Mouse (Mus musculus) embryo, embryonic 11.5 days (tissue): Measurements from ENCODE around the gene Svs6.
"Not testable (repeated sequence)": the region's sequence is repeated elsewhere in the genome, so short reads cannot be mapped to it uniquely, and the experiment has no call there.

Experiments
- DNase-seq: peaks from one replicate; pipeline ENCODE4 v3.0.0-alpha.2; 2012; ENCODE audit warnings: low read depth, low spot score

The Svs6 gene

GRCm38 (mm10) chr2:164316451-164316850, at the start of gene Svs6:
Gene Svs6, plus strand, starts transcription at chr2:164316751.
- not testable (repeated sequence) for DNase-seq

GRCm38 (mm10) chr2:164278359-164278758, 38.2 kb upstream of the Svs6 start, which contains the start of gene Svs4:
Gene Svs4, minus strand, starts transcription at chr2:164278459.
- DNase-seq, result no peak

GRCm38 (mm10) chr2:164288968-164289367, 27.6 kb upstream of the Svs6 start, which contains the start of gene Svs3a:
Gene Svs3a, plus strand, starts transcription at chr2:164289268.
- not testable (repeated sequence) for DNase-seq

GRCm38 (mm10) chr2:164312599-164312998, 4.0 kb upstream of the Svs6 start:
- DNase-seq, result no peak

- DNase-seq, result not testable (repeated sequence)
Observed at GRCm38 (mm10) chr2:164315460-164315859, 1.1 kb upstream of the Svs6 start.

- no peak for DNase-seq
Observed at GRCm38 (mm10) chr2:164320983-164321382, 4.4 kb downstream of the Svs6 start.

GRCm38 (mm10) chr2:164332440-164332839, 15.9 kb downstream of the Svs6 start, which contains the start of gene Svs5:
Gene Svs5, plus strand, starts transcription at chr2:164332740.
- DNase-seq, result not testable (repeated sequence)

GRCm38 (mm10) chr2:164343732-164344131, 27.2 kb downstream of the Svs6 start:
- DNase-seq, result not testable (repeated sequence)

DNA sequence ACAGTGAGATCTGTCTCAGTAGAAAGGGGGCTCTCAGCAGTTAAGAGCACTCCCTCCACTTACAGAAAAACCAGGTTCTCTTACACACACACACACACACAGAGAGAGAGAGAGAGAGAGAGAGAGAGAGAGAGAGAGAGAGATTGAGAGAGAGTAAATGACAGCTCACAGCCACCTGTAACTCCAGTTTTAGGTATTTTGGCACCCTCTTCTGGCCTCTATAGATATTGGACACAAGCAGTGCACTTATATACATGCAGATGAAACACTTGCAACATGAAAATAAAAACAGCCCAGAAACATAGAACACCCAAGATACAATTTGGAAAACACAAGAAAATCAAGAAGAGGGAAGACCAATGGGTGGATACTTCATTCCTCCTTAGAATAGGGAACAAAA, 31.1 kb downstream of the Svs6 start:
- DNase-seq, result not testable (repeated sequence)

GRCm38 (mm10) chr2:164348980-164349379, 32.4 kb downstream of the Svs6 start:
- DNase-seq, result peak; percentile 8

GRCm38 (mm10) chr2:164352697-164353096, 36.1 kb downstream of the Svs6 start:
- DNase-seq, result no peak

- no peak for DNase-seq
Observed at GRCm38 (mm10) chr2:164353356-164353755, 36.8 kb downstream of the Svs6 start.

- DNase-seq, result no peak
Observed at GRCm38 (mm10) chr2:164356177-164356967, 39.8 kb downstream of the Svs6 start.

- DNase-seq, result no peak
Observed at GRCm38 (mm10) chr2:164358373-164358772, 41.8 kb downstream of the Svs6 start.

GRCm38 (mm10) chr2:164359031-164359430, 42.5 kb downstream of the Svs6 start:
- DNase-seq, result no peak

- DNase-seq, result no peak
Observed at GRCm38 (mm10) chr2:164359668-164360067, 43.1 kb downstream of the Svs6 start.

DNA sequence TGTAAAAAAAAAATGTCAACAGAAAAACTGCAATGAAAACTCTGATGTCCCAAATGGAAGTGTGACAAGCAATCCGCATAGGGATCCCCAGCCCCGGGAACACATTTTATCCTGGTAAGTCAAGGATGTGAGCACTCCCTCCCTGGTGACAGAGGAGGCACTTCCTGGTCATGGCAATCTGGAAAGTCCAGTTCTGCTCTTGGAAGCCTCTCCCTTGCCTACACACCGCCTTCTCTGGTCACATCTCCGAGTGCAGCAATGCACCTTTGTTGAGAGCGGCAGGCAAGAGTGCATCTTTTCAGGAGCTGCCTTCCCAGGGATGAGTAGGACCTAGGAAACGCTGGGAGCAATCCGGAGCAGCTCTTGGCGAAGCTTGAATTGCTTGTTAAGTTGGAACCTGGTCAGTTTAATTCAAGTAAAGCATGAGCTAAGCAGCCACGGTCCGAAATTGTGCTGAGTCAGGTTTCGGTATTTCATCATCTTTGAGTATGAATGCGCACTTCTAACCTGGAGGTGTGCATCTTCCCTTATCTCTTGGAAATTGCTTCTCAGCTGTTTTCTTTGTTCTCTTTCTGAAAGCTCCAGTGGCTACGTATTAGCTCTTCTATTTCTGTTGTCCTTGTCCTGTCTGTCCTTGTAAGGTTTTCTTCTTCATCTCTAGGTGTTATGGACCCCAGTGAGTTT, 44.6 kb downstream of the Svs6 start:
- no peak for DNase-seq

GRCm38 (mm10) chr2:164366947-164367346, 50.4 kb downstream of the Svs6 start:
- no peak for DNase-seq
